ENCODE assay signal across 16 mouse cellular contexts in the genomic region with DNA sequence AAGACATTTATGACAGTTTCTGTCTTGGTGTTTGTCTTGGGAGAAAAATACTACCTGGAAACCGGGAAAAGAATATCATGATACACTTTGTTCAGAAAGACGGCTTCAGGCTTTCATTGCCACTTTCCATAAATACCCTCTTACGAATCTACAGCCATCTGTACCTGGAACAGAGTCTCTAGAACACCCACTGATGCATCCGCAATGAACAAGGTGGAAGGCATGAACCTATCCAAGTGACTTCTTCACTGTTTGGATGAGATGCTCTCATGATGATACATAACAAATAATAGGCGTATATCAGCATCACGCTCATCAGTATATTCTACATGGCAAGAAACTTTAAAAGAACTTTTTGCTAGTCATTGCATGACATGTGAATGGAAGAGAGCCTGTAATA. TPM values are rescaled to one million over a fixed set of nuclear protein-coding genes. Genes with fewer than 3 reads are reported as not detected.
DNase-seq lines count a peak whose midpoint lies in the region.
"Had no signal": no experiment of that assay in that cellular context is flagged by ENCODE, and none has a peak within 500 bp of the region (broad histone marks: within the 10 kb centered on the region; RNA-seq: fewer than 3 reads in every experiment).

No protein-coding gene starts in this region.

- peak; percentile 82 for DNase-seq in cerebellum, adult 11-12 months
- peak; percentile 74 for DNase-seq in cerebellum, adult 8-10 months
- peak; percentile 41 to 75 for DNase-seq in cerebellum, postnatal 14 days
- DNase-seq in heart, postnatal 14 days: no peak
- no peak for DNase-seq in neural tube, embryonic 10.5 days (ENCODE audit: extremely low spot score, low spot score)
- no peak for DNase-seq in left cerebral cortex, postnatal 14 days (ENCODE audit: low spot score in 2 of 2)
- DNase-seq: adrenal gland, adult 2 months; adrenal gland, postnatal 25 days; embryo, embryonic 11 days; gastrocnemius, postnatal 36 days; heart, adult 11 months; heart, postnatal 4 days; kidney, adult 11 months had no signal

- intact Hi-C loops in heart, postnatal 14 days (cut with DNase I): no loop called here
- intact Hi-C loops in left cerebral cortex, postnatal 14 days (cut with DNase I): no loop called here

RNA-seq across cellular contexts. Expression of a gene that starts 1.8 kb away (rescaled TPM):
- total RNA-seq in heart, postnatal 14 days (2021): not detected
- total RNA-seq in left cerebral cortex, postnatal 14 days (2021): under 1 TPM in 1 of 2 experiments, not detected in 1; 0.81 TPM
- total RNA-seq: adrenal gland, adult 2 months; adrenal gland, postnatal 25 days; common myeloid progenitor, adult 5-6 weeks; ES-E14; gastrocnemius, adult 8-10 months; gastrocnemius, postnatal 36 days; heart, postnatal 4 days had no signal

Comparison
In these comparisons a context has a peak if more than half of its experiments do, and no peak if none do; other contexts are left out.
1. DNase-seq: peak in cerebellum, adult 11-12 months (single experiment), cerebellum, adult 8-10 months (single experiment) and cerebellum, postnatal 14 days (2 of 2); none in heart, postnatal 14 days (0 of 2), neural tube, embryonic 10.5 days (single experiment) and left cerebral cortex, postnatal 14 days (0 of 2).